9 mouse cellular contexts compared by ENCODE assay signal in the genomic region with DNA sequence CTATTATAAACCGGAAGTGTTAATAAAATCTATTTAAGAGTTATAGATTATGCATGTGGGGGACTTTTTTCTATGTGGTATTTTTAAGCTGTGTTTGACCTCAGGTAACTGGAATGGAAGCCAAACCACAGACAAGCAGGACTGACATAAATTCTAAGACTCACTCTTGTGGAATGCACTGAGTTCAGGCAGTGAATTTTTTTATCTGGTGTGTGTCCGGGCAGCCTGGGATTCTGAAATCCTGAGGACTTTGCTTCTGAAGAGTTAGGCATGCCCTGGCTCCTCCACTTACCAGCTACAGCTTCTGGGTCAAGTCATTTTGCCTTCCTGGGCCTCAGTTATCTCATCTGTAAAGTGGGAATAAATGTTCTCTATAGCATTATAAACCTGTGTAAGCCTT.
"Had no signal": no experiment of that assay in that cellular context is flagged by ENCODE, and none has a peak within 500 bp of the region (broad histone marks: within the 10 kb centered on the region; RNA-seq: fewer than 3 reads in every experiment).

No protein-coding gene starts in this region.

- DNase-seq: kidney, postnatal 14 days; layer of hippocampus, adult 9-11 months; layer of hippocampus, postnatal 36 days; liver; liver, embryonic 13.5 days; liver, postnatal 0 days; right cerebral cortex, postnatal 14 days; thymus, postnatal 36 days had no signal

- ATAC-seq: liver, postnatal 0 days; midbrain, embryonic 16.5 days had no signal
